Mouse (Mus musculus) myocyte (in vitro differentiated cells): Measurements from ENCODE around the gene Mex3d.

Source experiments
- CEBPB ChIP-seq: IDR thresholded peaks from 2 replicates; pipeline ENCODE4 v1.6.1; 2011; ENCODE audit warnings: mild to moderate bottlenecking, moderate library complexity; ENCODE audit not compliant: poor library complexity, insufficient read depth, severe bottlenecking
- E2F4 ChIP-seq: IDR thresholded peaks from one replicate; pipeline ENCODE4 v1.6.1; 2011; ENCODE audit warnings: mild to moderate bottlenecking, control low read depth, moderate library complexity; ENCODE audit not compliant: insufficient read depth
- MAX ChIP-seq: IDR thresholded peaks from one replicate; pipeline ENCODE4 v1.6.1; 2011; ENCODE audit warnings: low read depth, mild to moderate bottlenecking, control low read depth
- MYOG ChIP-seq, 3 experiments: IDR thresholded peaks; one replicate each; pipeline ENCODE4 v1.6.1; 2011; ENCODE audit warnings: control low read depth in 2 of 3, low read depth in 2 of 3, mild to moderate bottlenecking in 2 of 3; ENCODE audit not compliant: insufficient read length in 2 of 3, control insufficient read depth in 1 of 3, insufficient read depth in 1 of 3
- POLR2A ChIP-seq: IDR thresholded peaks from one replicate; pipeline ENCODE4 v1.6.1; 2011; ENCODE audit warnings: low read depth, mild to moderate bottlenecking, control low read depth, moderate library complexity; ENCODE audit not compliant: insufficient read length
- POLR2AphosphoS2 ChIP-seq: IDR thresholded peaks from one replicate; pipeline ENCODE4 v1.6.1; 2011; ENCODE audit warnings: low read depth, control low read depth; ENCODE audit not compliant: insufficient read length
- REST ChIP-seq: IDR thresholded peaks from one replicate; pipeline ENCODE4 v1.6.1; 2011; ENCODE audit warnings: mild to moderate bottlenecking, control low read depth, moderate library complexity; ENCODE audit not compliant: insufficient read depth, insufficient read length
- TCF12 ChIP-seq: IDR thresholded peaks from one replicate; pipeline ENCODE4 v1.6.1; 2011; ENCODE audit warnings: mild to moderate bottlenecking, control low read depth; ENCODE audit not compliant: poor library complexity, insufficient read depth, severe bottlenecking

DNA sequence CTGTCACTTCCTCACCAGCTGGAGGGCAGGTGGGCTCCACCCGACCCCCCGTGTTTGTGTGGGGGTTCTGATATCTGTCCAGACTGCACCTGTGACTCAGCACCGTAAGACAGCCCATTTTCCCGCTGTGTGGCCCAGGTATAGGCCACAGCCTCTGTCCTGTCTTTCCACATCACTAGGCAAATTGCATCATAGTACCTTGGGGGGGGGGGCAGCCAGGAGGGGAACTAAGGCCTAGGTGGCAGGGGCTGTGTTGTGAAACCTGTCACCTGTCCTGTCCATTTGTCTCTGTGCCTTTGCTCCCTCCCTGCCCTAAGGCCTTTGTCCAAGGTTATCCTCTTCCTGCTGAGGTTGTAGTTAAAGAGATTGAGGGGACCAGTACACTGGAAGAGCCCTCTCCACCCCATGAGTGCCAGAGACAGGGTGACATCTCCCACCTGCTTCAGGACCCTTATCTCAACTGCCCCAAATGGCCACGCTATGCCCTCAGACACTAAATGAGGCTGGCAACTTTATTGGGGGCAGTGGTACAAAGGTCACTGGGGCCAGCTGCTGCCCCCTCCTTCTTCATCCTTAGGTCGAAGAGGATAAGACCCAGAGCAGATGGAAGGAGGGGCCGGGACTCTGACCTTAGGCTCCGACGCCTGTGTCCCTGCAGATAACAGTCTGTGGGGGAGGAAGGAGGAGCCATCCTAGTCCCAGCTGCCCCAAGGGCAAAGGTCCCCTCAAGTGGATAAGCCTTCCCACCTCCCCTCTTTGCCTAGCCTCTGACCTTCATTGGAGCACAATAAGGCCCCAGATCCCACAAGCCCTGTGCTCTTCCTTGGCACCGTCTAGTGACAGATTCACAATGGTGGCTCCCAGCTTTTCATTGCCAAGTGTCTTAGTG lies 55.6 kb downstream of the Mex3d start:
- no peak for TF ChIP-seq E2F4
- TF ChIP-seq TCF12, result no peak
- TF ChIP-seq POLR2AphosphoS2, result no peak
- no peak for TF ChIP-seq POLR2A
- no peak for TF ChIP-seq REST
- no peak for TF ChIP-seq MAX
- TF ChIP-seq MYOG (IDR thresholded peaks at IDR 0.05; ENCODE audit: control insufficient read depth in 1 of 3, insufficient read depth in 1 of 3, insufficient read length in 2 of 3, low read depth in 2 of 3), result no peak
- no peak for TF ChIP-seq CEBPB
